In the genomic region with DNA sequence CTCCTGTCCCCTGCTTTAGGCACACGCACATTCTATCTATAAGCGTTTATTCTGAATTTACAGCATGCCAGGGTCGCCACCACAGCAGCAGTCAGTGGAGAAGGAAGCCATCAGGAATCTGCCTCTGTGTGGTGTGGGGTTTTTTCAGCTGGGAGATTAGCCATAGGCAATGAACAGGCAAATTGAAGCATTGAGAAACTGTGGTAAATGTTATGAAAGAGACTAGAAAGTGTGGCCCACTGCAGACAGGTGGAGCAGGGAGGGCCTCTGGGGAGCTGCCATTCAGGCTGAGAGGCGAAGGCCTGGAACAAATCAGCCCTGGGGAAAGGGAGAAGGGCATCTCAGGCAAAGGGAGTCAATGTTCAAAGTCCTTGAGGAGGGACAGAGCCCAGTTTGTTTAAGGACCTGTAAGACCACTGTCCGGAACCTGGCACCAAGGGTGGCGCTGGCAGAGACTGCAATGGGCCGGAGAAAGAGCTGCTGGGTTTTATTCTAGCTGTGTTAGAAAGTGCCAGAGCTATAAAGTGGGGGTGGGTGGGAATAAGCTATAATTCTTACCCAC, we compare ENCODE assay signal across 35 mouse cellular contexts. TPM values are rescaled to one million over a fixed set of nuclear protein-coding genes. Genes with fewer than 3 reads are reported as not detected.
DNase-seq lines count a peak whose midpoint lies in the region; ATAC-seq and TF ChIP-seq lines count a peak whose summit lies in the region.
"Had no signal": no experiment of that assay in that cellular context is flagged by ENCODE, and none has a peak within 500 bp of the region (broad histone marks: within the 10 kb centered on the region; RNA-seq: fewer than 3 reads in every experiment).

No protein-coding gene starts in this region.

- ATAC-seq in midbrain, embryonic 11.5 days (ENCODE audit: low FRiP score): no peak
- no peak for ATAC-seq in midbrain, postnatal 0 days (ENCODE audit: low FRiP score)
- ATAC-seq in megakaryocyte, adult 5-6 weeks (ENCODE audit: poor library complexity, severe bottlenecking): peak; percentile 43
- ATAC-seq in hindbrain, embryonic 16.5 days: no peak
- ATAC-seq: CD4-positive, CD25-positive, alpha-beta regulatory T cell, adult 4 months had no signal

- H3K36me3 ChIP-seq in midbrain, embryonic 11.5 days (ENCODE audit: control insufficient read depth, insufficient read depth, low read length): no peaks in the 10 kb centered on the region
- no peaks in the 10 kb centered on the region for H3K36me3 ChIP-seq in midbrain, postnatal 0 days (ENCODE audit: insufficient read depth, low read length)
- H3K36me3 ChIP-seq in hindbrain, embryonic 16.5 days (ENCODE audit: control insufficient read depth, insufficient read depth, low read length): no peaks in the 10 kb centered on the region
- H3K36me3 ChIP-seq: embryonic facial prominence, embryonic 13.5 days; forebrain, embryonic 12.5 days; neural tube, embryonic 13.5 days had no signal

- no peak overlapping the region for H3K4me2 ChIP-seq in midbrain, embryonic 11.5 days
- H3K4me2 ChIP-seq in midbrain, postnatal 0 days (ENCODE audit: low read depth, low read length, poor library complexity, severe bottlenecking): no peak overlapping the region
- H3K4me2 ChIP-seq in hindbrain, embryonic 16.5 days (ENCODE audit: low read length): no peak overlapping the region
- H3K4me2 ChIP-seq: embryonic facial prominence, embryonic 13.5 days; forebrain, embryonic 12.5 days; hindbrain, embryonic 14.5 days; liver, embryonic 11.5 days; neural tube, embryonic 13.5 days had no signal

- no peak for TF ChIP-seq CTCF in midbrain, postnatal 0 days (IDR thresholded peaks at IDR 0.05)

- H3K9ac ChIP-seq in midbrain, embryonic 11.5 days (ENCODE audit: low read length): no peak overlapping the region
- no peak overlapping the region for H3K9ac ChIP-seq in midbrain, postnatal 0 days (replicated peaks; ENCODE audit: low read length, poor library complexity, severe bottlenecking)
- no peak overlapping the region for H3K9ac ChIP-seq in hindbrain, embryonic 16.5 days (ENCODE audit: low read depth, low read length)
- H3K9ac ChIP-seq: embryonic facial prominence, embryonic 13.5 days; forebrain, embryonic 12.5 days; hindbrain, embryonic 14.5 days; neural tube, embryonic 13.5 days had no signal

- H3K4me1 ChIP-seq in midbrain, embryonic 11.5 days (ENCODE audit: control insufficient read depth, insufficient read depth, low read length): no peaks in the 10 kb centered on the region
- H3K4me1 ChIP-seq in midbrain, postnatal 0 days (ENCODE audit: insufficient read depth, low read length): no peaks in the 10 kb centered on the region
- no peaks in the 10 kb centered on the region for H3K4me1 ChIP-seq in hindbrain, embryonic 16.5 days (ENCODE audit: control insufficient read depth, insufficient read depth, low read depth, low read length)
- H3K4me1 ChIP-seq: embryonic facial prominence, embryonic 13.5 days; forebrain, embryonic 12.5 days; neural tube, embryonic 13.5 days had no signal

- no peaks in the 10 kb centered on the region for H3K27me3 ChIP-seq in midbrain, embryonic 11.5 days (ENCODE audit: control insufficient read depth, insufficient read depth, low read length)
- no peaks in the 10 kb centered on the region for H3K27me3 ChIP-seq in midbrain, postnatal 0 days (ENCODE audit: insufficient read depth, low read length)
- no peaks in the 10 kb centered on the region for H3K27me3 ChIP-seq in hindbrain, embryonic 16.5 days (replicated peaks; ENCODE audit: control insufficient read depth, insufficient read depth, low read length)
- H3K27me3 ChIP-seq: embryonic facial prominence, embryonic 13.5 days; forebrain, embryonic 12.5 days; neural tube, embryonic 13.5 days had no signal

- no peak overlapping the region for H3K27ac ChIP-seq in midbrain, embryonic 11.5 days (ENCODE audit: low read depth, low read length)
- no peak overlapping the region for H3K27ac ChIP-seq in midbrain, postnatal 0 days (ENCODE audit: low read depth, low read length)
- no peak overlapping the region for H3K27ac ChIP-seq in hindbrain, embryonic 16.5 days (ENCODE audit: low read depth, low read length)
- H3K27ac ChIP-seq: embryonic facial prominence, embryonic 13.5 days; forebrain, embryonic 12.5 days; hindbrain, embryonic 14.5 days; neural tube, embryonic 13.5 days had no signal

- peak; percentile 35 for DNase-seq in adrenal gland, postnatal 14 days
- no peak for DNase-seq in adrenal gland, adult 2 months
- peak; percentile 31 for DNase-seq in midbrain, embryonic 11.5 days (ENCODE audit: low spot score, missing footprints)
- DNase-seq in midbrain, postnatal 0 days (ENCODE audit: low spot score): no peak
- no peak for DNase-seq in left cerebral cortex, postnatal 14 days (ENCODE audit: low spot score in 2 of 2)
- no peak for DNase-seq in cerebellum, postnatal 4 days (ENCODE audit: low spot score in 2 of 2)
- DNase-seq: cerebellum, adult 18-20 months; cerebellum, postnatal 14 days; embryo, embryonic 11 days; gastrocnemius, postnatal 36 days; heart, postnatal 36 days; lung, adult 18-20 months; lung, postnatal 14 days; midbrain, embryonic 14.5 days; retina, postnatal 1 day; right cerebral cortex, postnatal 25 days; thymus, postnatal 4 days had no signal

- intact Hi-C loops in left cerebral cortex, postnatal 14 days (cut with DNase I): no loop called here

- WGBS in midbrain, embryonic 11.5 days: 86% methylated on average over 7 of the region's 7 CpGs
- 83% methylated on average over 7 of the region's 7 CpGs for WGBS in midbrain, postnatal 0 days
- 87% methylated on average over 7 of the region's 7 CpGs for WGBS in hindbrain, embryonic 16.5 days

- no peak overlapping the region for H3K4me3 ChIP-seq in midbrain, embryonic 11.5 days (ENCODE audit: low read depth, low read length)
- no peak overlapping the region for H3K4me3 ChIP-seq in midbrain, postnatal 0 days (ENCODE audit: low read depth, low read length)
- no peak overlapping the region for H3K4me3 ChIP-seq in hindbrain, embryonic 16.5 days (ENCODE audit: low read length)
- H3K4me3 ChIP-seq: embryonic facial prominence, embryonic 13.5 days; erythroblast, embryonic 14.5 days; forebrain, embryonic 12.5 days; megakaryocyte, embryonic 14.5 days; neural tube, embryonic 13.5 days had no signal

- no peaks in the 10 kb centered on the region for H3K9me3 ChIP-seq in midbrain, embryonic 11.5 days (ENCODE audit: control insufficient read depth, low read length)
- no peaks in the 10 kb centered on the region for H3K9me3 ChIP-seq in midbrain, postnatal 0 days (ENCODE audit: low read length)
- H3K9me3 ChIP-seq in hindbrain, embryonic 16.5 days (ENCODE audit: control insufficient read depth, low read length): no peaks in the 10 kb centered on the region
- H3K9me3 ChIP-seq: embryonic facial prominence, embryonic 13.5 days; forebrain, embryonic 12.5 days; megakaryocyte, embryonic 14.5 days; neural tube, embryonic 13.5 days had no signal

RNA-seq across cellular contexts. Expression of gene Dio1, which starts 7.1 kb away (rescaled TPM):
- total RNA-seq in adrenal gland, postnatal 14 days (2021): 0.49 and 12.0 TPM in 2 replicates
- total RNA-seq in adrenal gland, adult 2 months (2021): under 1 TPM in 1 of 2 experiments, not detected in 1; 0.61 TPM
- 0.45 TPM in 1 of 2 replicates, not detected in the other for polyA plus RNA-seq in adrenal gland, adult 2 months (2012; rRNA removed)
- not detected in 2 replicates for polyA plus RNA-seq in midbrain, embryonic 11.5 days (2014; fragmentation: Nextera tagmentation; extraction: Ambion mirVana)
- total RNA-seq in midbrain, postnatal 0 days (2014; rRNA removed): not detected in 2 replicates
- not detected in 2 replicates for polyA plus RNA-seq in midbrain, postnatal 0 days (2015; fragmentation: Nextera tagmentation; extraction: Ambion mirVana)
- total RNA-seq in megakaryocyte, adult 5-6 weeks (2015): not detected in 2 replicates
- total RNA-seq in megakaryocyte, adult 5-6 weeks (2017): not detected in 2 replicates
- total RNA-seq in left cerebral cortex, postnatal 14 days (2021): not detected
- polyA plus RNA-seq in hindbrain, embryonic 16.5 days (2015; fragmentation: Nextera tagmentation; extraction: Ambion mirVana): not detected in 2 replicates
- total RNA-seq: gastrocnemius, adult 18-20 months; gastrocnemius, postnatal 36 days; heart, adult 8-10 months; heart, postnatal 36 days; layer of hippocampus, adult 18-20 months; layer of hippocampus, postnatal 14 days; left cerebral cortex, adult 8-10 months had no signal
- polyA plus RNA-seq: CD4-positive, CD25-positive, alpha-beta regulatory T cell, adult 4 months; embryonic facial prominence, embryonic 13.5 days; erythroblast, embryonic 14.5 days; forebrain, embryonic 12.5 days; heart, embryonic 14.5 days; hindbrain, embryonic 14.5 days; limb, embryonic 11.5 days; midbrain, embryonic 14.5 days; neural tube, embryonic 13.5 days; stomach, embryonic 14.5 days had no signal

RNA-seq across cellular contexts. Expression of gene Yipf1, which starts 14.3 kb away (rescaled TPM):
- 51.8 and 68.3 TPM in 2 replicates for total RNA-seq in adrenal gland, postnatal 14 days (2021)
- 10 to 100 TPM; 48.3 to 64.3 TPM for total RNA-seq in adrenal gland, adult 2 months (2021)
- 19.7 and 30.3 TPM in 2 replicates for polyA plus RNA-seq in adrenal gland, adult 2 months (2012; rRNA removed)
- 36.0 and 40.2 TPM in 2 replicates for polyA plus RNA-seq in midbrain, embryonic 11.5 days (2014; fragmentation: Nextera tagmentation; extraction: Ambion mirVana)
- 53.3 and 58.5 TPM in 2 replicates for total RNA-seq in midbrain, postnatal 0 days (2014; rRNA removed)
- 58.9 and 60.8 TPM in 2 replicates for polyA plus RNA-seq in midbrain, postnatal 0 days (2015; fragmentation: Nextera tagmentation; extraction: Ambion mirVana)
- 73.0 and 82.7 TPM in 2 replicates for total RNA-seq in megakaryocyte, adult 5-6 weeks (2015)
- 59.2 and 61.3 TPM in 2 replicates for total RNA-seq in megakaryocyte, adult 5-6 weeks (2017)
- total RNA-seq in left cerebral cortex, postnatal 14 days (2021): 10 to 100 TPM; 44.5 to 45.1 TPM
- polyA plus RNA-seq in hindbrain, embryonic 16.5 days (2015; fragmentation: Nextera tagmentation; extraction: Ambion mirVana): 66.0 and 66.1 TPM in 2 replicates

RNA-seq across cellular contexts. Expression of gene Hspb11, which starts 46.5 kb away (rescaled TPM):
- total RNA-seq in adrenal gland, postnatal 14 days (2021): 22.4 and 22.6 TPM in 2 replicates
- 10 to 100 TPM; 16.7 to 19.1 TPM for total RNA-seq in adrenal gland, adult 2 months (2021)
- 0.30 and 0.83 TPM in 2 replicates for polyA plus RNA-seq in adrenal gland, adult 2 months (2012; rRNA removed)
- polyA plus RNA-seq in midbrain, embryonic 11.5 days (2014; fragmentation: Nextera tagmentation; extraction: Ambion mirVana): 27.2 and 30.2 TPM in 2 replicates
- total RNA-seq in midbrain, postnatal 0 days (2014; rRNA removed): 10.6 and 12.8 TPM in 2 replicates
- polyA plus RNA-seq in midbrain, postnatal 0 days (2015; fragmentation: Nextera tagmentation; extraction: Ambion mirVana): 29.7 and 33.2 TPM in 2 replicates
- 17.1 and 23.3 TPM in 2 replicates for total RNA-seq in megakaryocyte, adult 5-6 weeks (2015)
- 8.6 and 15.3 TPM in 2 replicates for total RNA-seq in megakaryocyte, adult 5-6 weeks (2017)
- 10 to 100 TPM; 21.5 to 22.1 TPM for total RNA-seq in left cerebral cortex, postnatal 14 days (2021)
- 31.1 and 36.8 TPM in 2 replicates for polyA plus RNA-seq in hindbrain, embryonic 16.5 days (2015; fragmentation: Nextera tagmentation; extraction: Ambion mirVana)

RNA-seq across cellular contexts. Expression of gene Lrrc42, which starts 46.5 kb away (rescaled TPM):
- 28.2 and 32.3 TPM in 2 replicates for total RNA-seq in adrenal gland, postnatal 14 days (2021)
- 10 to 100 TPM; 28.0 to 31.7 TPM for total RNA-seq in adrenal gland, adult 2 months (2021)
- 7.7 and 9.0 TPM in 2 replicates for polyA plus RNA-seq in adrenal gland, adult 2 months (2012; rRNA removed)
- polyA plus RNA-seq in midbrain, embryonic 11.5 days (2014; fragmentation: Nextera tagmentation; extraction: Ambion mirVana): 69.8 and 70.0 TPM in 2 replicates
- total RNA-seq in midbrain, postnatal 0 days (2014; rRNA removed): 15.0 and 16.3 TPM in 2 replicates
- 35.5 and 36.3 TPM in 2 replicates for polyA plus RNA-seq in midbrain, postnatal 0 days (2015; fragmentation: Nextera tagmentation; extraction: Ambion mirVana)
- 11.0 and 14.4 TPM in 2 replicates for total RNA-seq in megakaryocyte, adult 5-6 weeks (2015)
- total RNA-seq in megakaryocyte, adult 5-6 weeks (2017): 3.2 and 16.3 TPM in 2 replicates
- 10 to 100 TPM; 34.0 to 37.9 TPM for total RNA-seq in left cerebral cortex, postnatal 14 days (2021)
- polyA plus RNA-seq in hindbrain, embryonic 16.5 days (2015; fragmentation: Nextera tagmentation; extraction: Ambion mirVana): 52.1 and 54.7 TPM in 2 replicates

Comparison
In these comparisons a context has a peak if more than half of its experiments do, and no peak if none do; other contexts are left out.
1. DNase-seq: peak in adrenal gland, postnatal 14 days (single experiment) and midbrain, embryonic 11.5 days (single experiment); none in adrenal gland, adult 2 months (single experiment), midbrain, postnatal 0 days (single experiment), left cerebral cortex, postnatal 14 days (0 of 2) and cerebellum, postnatal 4 days (0 of 2).